Mouse (Mus musculus): ENCODE results near the gene Stx16. TPM values are rescaled to one million over a fixed set of nuclear protein-coding genes. Genes with fewer than 3 reads are reported as not detected.
A peak's percentile ranks its signal among the peaks of the same experiment; 100 is the strongest.

The Stx16 gene
- total and polyA plus RNA-seq, 2 experiments from 2014 or later: 7.9 to 30.5 TPM

DNA sequence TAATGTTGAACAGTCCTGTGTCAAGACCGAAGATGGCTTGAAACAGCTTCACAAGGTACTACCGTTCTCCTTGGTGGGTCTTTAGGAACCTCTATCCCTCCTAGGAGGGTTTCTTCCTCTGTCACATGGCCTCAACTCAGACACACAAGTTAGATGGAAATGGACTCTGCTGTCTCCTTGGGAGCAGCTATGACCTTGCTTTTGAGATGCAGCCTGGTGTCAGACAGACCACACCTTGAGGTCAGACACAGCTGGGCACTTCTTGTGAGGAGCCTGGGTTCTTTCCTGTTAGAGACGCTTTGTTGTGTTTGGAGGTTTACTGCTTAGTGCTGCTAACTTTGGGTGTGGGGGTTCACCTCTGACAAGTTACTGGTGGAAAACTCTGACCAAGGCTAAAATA is 19.0 kb downstream of the Stx16 start:
- Histone ChIP-seq H3K4me3 (ENCODE audit: low read length) (no peak overlapping the region), H3K9me3 (ENCODE audit: low read length) (no peaks in the 10 kb centered on the region), H3K9ac (replicated peaks; ENCODE audit: low read length) (no peak overlapping the region), H3K4me2 (ENCODE audit: low read depth, low read length) (no peak overlapping the region), H3K27ac (no peak overlapping the region), H3K4me1 (ENCODE audit: insufficient read depth, low read length) (no peaks in the 10 kb centered on the region), H3K36me3 (ENCODE audit: insufficient read depth, low read length) (no peaks in the 10 kb centered on the region; the same call in 1 of the 2 replicates), H3K27me3 (ENCODE audit: insufficient read depth, low read length) (no peaks in the 10 kb centered on the region)
- ATAC-seq (no peak), DNase-seq (ENCODE audit: low spot score) (no peak)
- WGBS: 94% methylated on average over 3 of the region's 3 CpGs
- TF ChIP-seq CTCF (IDR thresholded peaks at IDR 0.05; ENCODE audit: low read depth): no peak

GRCm38 (mm10) chr2:174102399-174102798 is 26.3 kb downstream of the Stx16 start:
- Histone ChIP-seq H3K4me3 (ENCODE audit: low read length) (no peak overlapping the region), H3K9me3 (ENCODE audit: low read length) (no peaks in the 10 kb centered on the region), H3K27me3 (ENCODE audit: insufficient read depth, low read length) (no peaks in the 10 kb centered on the region), H3K4me1 (ENCODE audit: insufficient read depth, low read length) (no peaks in the 10 kb centered on the region), H3K4me2 (ENCODE audit: low read depth, low read length) (no peak overlapping the region), H3K27ac (no peak overlapping the region), H3K9ac (replicated peaks; ENCODE audit: low read length) (no peak overlapping the region), H3K36me3 (ENCODE audit: insufficient read depth, low read length) (no peaks in the 10 kb centered on the region)
- DNase-seq (ENCODE audit: low spot score): no peak
- no peak for TF ChIP-seq CTCF (IDR thresholded peaks at IDR 0.05; ENCODE audit: low read depth)
- ATAC-seq: no peak
- WGBS: 75% methylated on average over 7 of the region's 7 CpGs

DNA sequence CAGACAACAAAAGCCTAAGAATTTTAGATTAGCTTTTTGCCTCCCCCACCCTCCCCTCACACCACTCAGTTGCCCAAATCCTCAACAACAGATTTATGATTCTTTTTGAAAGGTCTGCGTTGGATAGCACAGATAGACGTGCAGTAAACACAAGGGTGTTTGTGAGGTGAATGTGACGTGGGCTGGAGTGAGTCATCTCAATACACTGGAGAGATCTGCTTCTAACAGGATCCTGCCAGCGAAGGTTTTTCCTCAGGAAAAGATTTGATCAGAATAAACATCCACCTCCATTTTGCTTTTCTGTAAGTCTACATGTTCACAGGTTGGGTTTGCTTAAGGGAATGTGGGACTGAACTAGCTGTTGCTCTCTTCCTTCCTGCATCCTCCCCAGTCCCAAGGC is 27.4 kb downstream of the Stx16 start:
- Histone ChIP-seq H3K27me3 (ENCODE audit: insufficient read depth, low read length) (no peaks in the 10 kb centered on the region), H3K4me2 (ENCODE audit: low read depth, low read length) (no peak overlapping the region), H3K9me3 (ENCODE audit: low read length) (no peaks in the 10 kb centered on the region), H3K4me1 (ENCODE audit: insufficient read depth, low read length) (no peaks in the 10 kb centered on the region), H3K9ac (replicated peaks; ENCODE audit: low read length) (no peak overlapping the region), H3K4me3 (ENCODE audit: low read length) (no peak overlapping the region), H3K27ac (no peak overlapping the region), H3K36me3 (ENCODE audit: insufficient read depth, low read length) (no peaks in the 10 kb centered on the region)
- DNase-seq (ENCODE audit: low spot score) (no peak), ATAC-seq (no peak)
- TF ChIP-seq CTCF (IDR thresholded peaks at IDR 0.05; ENCODE audit: low read depth): no peak
- 82% methylated on average over 4 of the region's 4 CpGs for WGBS

GRCm38 (mm10) chr2:174107375-174107774 is 31.3 kb downstream of the Stx16 start:
- ATAC-seq (no peak), DNase-seq (ENCODE audit: low spot score) (no peak)
- 87% methylated on average over 3 of the region's 3 CpGs for WGBS
- Histone ChIP-seq H3K9me3 (ENCODE audit: low read length) (no peaks in the 10 kb centered on the region), H3K4me2 (ENCODE audit: low read depth, low read length) (no peak overlapping the region), H3K27ac (no peak overlapping the region), H3K36me3 (ENCODE audit: insufficient read depth, low read length) (no peaks in the 10 kb centered on the region), H3K4me1 (ENCODE audit: insufficient read depth, low read length) (no peaks in the 10 kb centered on the region), H3K27me3 (ENCODE audit: insufficient read depth, low read length) (no peaks in the 10 kb centered on the region), H3K4me3 (ENCODE audit: low read length) (no peak overlapping the region), H3K9ac (replicated peaks; ENCODE audit: low read length) (no peak overlapping the region)
- TF ChIP-seq CTCF (IDR thresholded peaks at IDR 0.05; ENCODE audit: low read depth): no peak

DNA sequence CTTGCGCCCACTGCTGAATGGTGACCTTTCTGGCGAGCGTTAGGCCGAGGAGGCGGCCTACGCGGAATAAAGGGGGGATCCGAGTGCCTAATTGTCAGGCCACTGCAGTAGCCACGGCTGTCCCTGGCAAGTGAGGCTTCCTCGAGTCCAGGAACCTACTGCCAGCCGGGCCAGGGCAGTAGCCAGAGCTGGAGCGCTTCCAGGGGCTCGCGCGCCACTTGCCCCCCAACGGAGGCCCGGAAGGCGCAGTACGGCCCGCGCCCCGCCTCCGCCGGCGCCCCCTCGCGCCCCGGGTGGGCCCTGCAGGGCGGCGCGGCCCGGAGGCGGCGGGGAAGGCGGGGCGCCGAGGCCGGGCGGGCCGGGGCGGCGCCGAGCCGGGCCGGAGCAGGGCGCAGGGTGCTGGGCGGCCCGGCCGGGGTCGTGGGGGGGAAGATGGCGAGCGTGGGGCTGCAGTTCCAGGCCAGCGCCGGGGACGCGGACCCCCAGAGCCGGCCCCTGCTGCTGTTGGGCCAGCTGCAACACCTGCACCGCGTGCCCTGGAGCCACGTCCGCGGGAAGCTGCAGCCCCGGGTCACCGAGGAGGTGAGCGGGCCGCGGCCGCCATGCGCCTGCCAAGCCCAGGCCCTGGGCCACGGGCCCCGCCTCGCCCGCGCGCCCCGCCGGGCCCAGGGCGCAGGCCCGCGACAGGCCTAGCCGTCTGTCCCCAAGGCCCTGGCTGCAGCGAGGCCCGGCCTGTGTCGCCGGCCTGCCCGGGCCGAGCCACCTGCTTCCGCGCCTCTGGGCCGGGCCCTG is 34.1 kb downstream of the Stx16 start, which contains the start of gene Npepl1:
Npepl1 (plus strand) TSS at position 359 of the 792 bp plus-strand sequence.
- Histone ChIP-seq H3K4me2 (ENCODE audit: low read depth, low read length) (peak within 1 kb of the TSS; percentile 69), H3K9ac (replicated peaks; ENCODE audit: low read length) (peak within 1 kb of the TSS; percentile 54), H3K27me3 (ENCODE audit: insufficient read depth, low read length) (no peaks in the 10 kb centered on the region), H3K4me1 (ENCODE audit: insufficient read depth, low read length) (no peaks in the 10 kb centered on the region), H3K36me3 (ENCODE audit: insufficient read depth, low read length) (no peaks in the 10 kb centered on the region), H3K27ac (peak within 1 kb of the TSS; percentile 58), H3K9me3 (ENCODE audit: low read length) (no peaks in the 10 kb centered on the region), H3K4me3 (ENCODE audit: low read length) (peak within 1 kb of the TSS; percentile 44)
- TF ChIP-seq CTCF (IDR thresholded peaks at IDR 0.05; ENCODE audit: low read depth): no peak
- DNase-seq (ENCODE audit: low spot score): peak; percentile 73
- WGBS: 6% methylated on average over 58 of the region's 90 CpGs
- peak; percentile 84 for ATAC-seq

DNA sequence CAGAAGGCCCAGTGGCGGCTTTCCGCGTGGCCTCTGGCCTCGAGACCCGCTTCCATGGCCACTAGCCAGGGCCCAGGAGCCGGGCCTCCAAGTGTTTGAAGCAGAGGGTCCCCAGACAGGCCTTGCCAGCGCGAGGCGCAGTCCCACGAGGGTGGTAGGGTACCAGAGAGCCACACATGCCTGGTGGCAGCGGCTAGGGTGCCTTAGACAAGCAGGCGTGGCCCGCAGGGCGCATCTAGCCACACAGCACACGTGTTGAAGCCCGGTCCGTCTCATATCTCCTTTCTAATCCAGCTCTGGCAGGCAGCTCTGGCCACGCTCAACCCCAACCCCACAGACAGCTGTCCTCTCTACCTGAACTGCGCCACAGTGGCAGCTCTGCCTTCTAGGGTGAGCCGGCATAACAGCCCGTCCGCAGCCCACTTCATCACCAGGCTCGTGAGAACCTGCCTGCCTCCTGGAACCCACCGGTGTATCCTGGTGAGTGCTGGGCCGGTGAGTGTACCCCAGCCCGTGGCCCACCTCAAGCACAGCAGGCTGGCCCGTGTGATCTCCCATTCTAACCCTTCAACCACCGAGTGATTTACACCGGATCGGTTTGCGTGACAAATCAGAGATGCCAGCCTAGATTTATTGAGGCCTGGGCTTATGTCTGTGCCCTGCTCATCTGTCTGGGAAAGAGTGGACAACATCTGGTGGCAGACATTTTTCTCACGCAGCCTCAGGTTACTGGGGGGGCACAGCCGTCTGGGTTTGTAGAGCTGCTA is 34.9 kb downstream of the Stx16 start:
- H3K4me3 ChIP-seq (ENCODE audit: low read length): peak overlapping the region; percentile 44
- H3K4me2 ChIP-seq (ENCODE audit: low read depth, low read length): peak overlapping the region; percentile 69
- no peaks in the 10 kb centered on the region for H3K9me3 ChIP-seq (ENCODE audit: low read length)
- peak overlapping the region; percentile 54 for H3K9ac ChIP-seq (replicated peaks; ENCODE audit: low read length)
- 56% methylated on average over 33 of the region's 33 CpGs for WGBS
- DNase-seq (ENCODE audit: low spot score) (no peak), ATAC-seq (peak; percentile 45)
- H3K27me3 ChIP-seq (ENCODE audit: insufficient read depth, low read length): no peaks in the 10 kb centered on the region
- TF ChIP-seq CTCF (IDR thresholded peaks at IDR 0.05; ENCODE audit: low read depth): no peak
- H3K36me3 ChIP-seq (ENCODE audit: insufficient read depth, low read length): no peaks in the 10 kb centered on the region
- H3K27ac ChIP-seq: peak overlapping the region; percentile 58; the same call in 1 of the 2 replicates
- no peaks in the 10 kb centered on the region for H3K4me1 ChIP-seq (ENCODE audit: insufficient read depth, low read length)
